Comparison of ENCODE assay signal across 18 mouse cellular contexts in the genomic region with DNA sequence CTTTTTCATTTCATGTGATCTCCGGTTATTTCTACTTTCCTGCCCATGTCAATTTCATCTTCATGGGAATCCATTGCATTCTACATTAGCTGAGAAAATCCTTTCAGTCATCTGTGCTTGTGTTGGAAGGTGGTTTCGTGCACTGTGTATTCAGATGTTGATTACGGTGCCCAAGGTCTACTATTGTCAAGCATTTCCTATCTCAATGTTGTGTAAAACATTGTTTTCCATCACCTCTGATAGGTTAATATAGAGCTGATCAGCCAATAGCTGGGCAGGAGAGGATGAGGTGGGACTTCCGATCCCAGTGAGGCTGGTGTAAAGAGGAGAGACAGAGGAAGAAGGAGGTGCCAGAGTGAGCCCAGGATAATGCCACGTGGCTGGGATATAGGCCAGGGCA. TPM values are rescaled to one million over a fixed set of nuclear protein-coding genes. Genes with fewer than 3 reads are reported as not detected.
DNase-seq lines count a peak whose midpoint lies in the region; TF ChIP-seq lines count a peak whose summit lies in the region.
"Had no signal": no experiment of that assay in that cellular context is flagged by ENCODE, and none has a peak within 500 bp of the region (broad histone marks: within the 10 kb centered on the region; RNA-seq: fewer than 3 reads in every experiment).

No protein-coding gene starts in this region.

- peaks cover 3 to 19% of the 10 kb centered on the region in 2 experiments; a peak in 3 of 4 replicates for H3K4me1 ChIP-seq in ES-E14 (ENCODE audit: control insufficient read depth in 2 of 2, insufficient read depth in 2 of 2, low read length in 2 of 2, poor library complexity in 1 of 2)
- H3K4me1 ChIP-seq in cerebellum, adult 2 months (ENCODE audit: control insufficient read depth, insufficient read depth, low read length) = no peaks in the 10 kb centered on the region
- H3K4me1 ChIP-seq: embryonic facial prominence, embryonic 13.5 days; embryonic facial prominence, embryonic 15.5 days; forebrain, embryonic 12.5 days had no signal

- no peaks in the 10 kb centered on the region for H3K27me3 ChIP-seq in cerebellum, adult 2 months (ENCODE audit: control insufficient read depth, insufficient read depth, low read length)
- H3K27me3 ChIP-seq: embryonic facial prominence, embryonic 13.5 days; embryonic facial prominence, embryonic 15.5 days; forebrain, embryonic 12.5 days had no signal

- DNase-seq in ES-E14 (ENCODE audit: low read depth, low spot score) (peak; percentile 40), R1 (ENCODE audit: low read depth, low spot score) (peak; percentile 93)
- DNase-seq in frontal cortex, postnatal 36 days (ENCODE audit: low spot score in 2 of 2) = no peak
- DNase-seq in adrenal gland, adult 8-10 months = no peak
- no peak for DNase-seq in cerebellum, adult 2 months
- DNase-seq: adrenal gland, postnatal 10 days; adrenal gland, postnatal 25 days; cerebellum, adult 11 months; cerebellum, adult 18-20 months; cerebellum, adult 9-10 months; cerebellum, postnatal 10 days; cerebellum, postnatal 36 days; embryo, embryonic 11 days had no signal

- no peak for TF ChIP-seq CTCF in cerebellum, adult 2 months (IDR thresholded peaks at IDR 0.05; ENCODE audit: borderline replicate concordance, insufficient read depth, low read depth, low read length)

- no peak overlapping the region for H3K27ac ChIP-seq in ES-E14 (ENCODE audit: insufficient read depth, low read depth, low read length, poor library complexity, severe bottlenecking)
- H3K27ac ChIP-seq in cerebellum, adult 2 months (ENCODE audit: insufficient read depth, low read length) = no peak overlapping the region
- H3K27ac ChIP-seq: embryonic facial prominence, embryonic 13.5 days; embryonic facial prominence, embryonic 15.5 days; forebrain, embryonic 10.5 days; forebrain, embryonic 12.5 days had no signal

- H3K9me3 ChIP-seq in ES-E14 (ENCODE audit: control insufficient read depth, insufficient read depth, low read depth, low read length) = no peaks in the 10 kb centered on the region
- H3K9me3 ChIP-seq: embryonic facial prominence, embryonic 13.5 days; embryonic facial prominence, embryonic 15.5 days; forebrain, embryonic 10.5 days; forebrain, embryonic 12.5 days had no signal

- no peaks in the 10 kb centered on the region for H3K36me3 ChIP-seq in ES-E14 (ENCODE audit: control insufficient read depth, insufficient read depth, low read length, poor library complexity, severe bottlenecking)
- H3K36me3 ChIP-seq: embryonic facial prominence, embryonic 13.5 days; embryonic facial prominence, embryonic 15.5 days; forebrain, embryonic 10.5 days; forebrain, embryonic 12.5 days had no signal

- H3K9ac ChIP-seq in ES-E14 (ENCODE audit: insufficient read depth, low read depth, low read length, poor library complexity, severe bottlenecking) = no peak overlapping the region
- H3K9ac ChIP-seq: embryonic facial prominence, embryonic 13.5 days; embryonic facial prominence, embryonic 15.5 days; forebrain, embryonic 12.5 days had no signal

- in situ Hi-C loops in ES-E14 (cut with MboI; ENCODE audit: low sequenced_read_pairs in 2 of 2, unreplicated experiment in 2 of 2) = no loop called here

- no peak overlapping the region for H3K4me3 ChIP-seq in ES-E14 (ENCODE audit: insufficient read depth in 1 of 2, low read depth in 1 of 2, low read length in 2 of 2, poor library complexity in 1 of 2, severe bottlenecking in 1 of 2)
- H3K4me3 ChIP-seq in cerebellum, adult 2 months (replicated peaks; ENCODE audit: insufficient read depth, low read depth, low read length) = no peak overlapping the region
- H3K4me3 ChIP-seq: embryonic facial prominence, embryonic 13.5 days; embryonic facial prominence, embryonic 15.5 days; erythroblast, embryonic 14.5 days; forebrain, embryonic 10.5 days; forebrain, embryonic 12.5 days had no signal

- no peak for TF ChIP-seq POLR2A in cerebellum, adult 2 months (IDR thresholded peaks at IDR 0.05; ENCODE audit: borderline replicate concordance, insufficient read depth, low read length)

- 67% methylated on average over 5 of the region's 5 CpGs for WGBS in cerebellum, adult 2 months

TF ChIP-seq in ES-E14, 5 proteins besides CTCF, POLR2A, EP300 and RAD21:
- no peak for TF ChIP-seq ZNF384 (IDR thresholded peaks at IDR 0.05; ENCODE audit: low read depth, low read length)
- TF ChIP-seq CHD2 (IDR thresholded peaks at IDR 0.05; ENCODE audit: low read depth, low read length) = 0 out of 2 replicates have a peak, but pooled peaks have one; percentile 54
TF ChIP-seq in ES-E14: peak in this region for 1.

RNA-seq across cellular contexts. Expression of a gene that starts 18.1 kb away (rescaled TPM):
- total RNA-seq in ES-E14 (2012; rRNA removed) = 68.0 and 68.2 TPM in 2 replicates
- total RNA-seq in adrenal gland, adult 8-10 months (2022) = 1 to 10 TPM; 2.0 to 3.5 (median 2.6) TPM
- 0.55 and 0.56 TPM in 2 replicates for polyA plus RNA-seq in cerebellum, adult 2 months (2012; rRNA removed)

RNA-seq across cellular contexts. Expression of a gene that starts 24.8 kb away (rescaled TPM):
- total RNA-seq in ES-E14 (2012; rRNA removed) = 6.9 TPM in 2 replicates
- total RNA-seq in adrenal gland, adult 8-10 months (2022) = 10 to 100 TPM; 39.0 to 70.9 (median 46.7) TPM
- polyA plus RNA-seq in cerebellum, adult 2 months (2012; rRNA removed) = 6.3 and 6.9 TPM in 2 replicates
- polyA plus RNA-seq: erythroblast, embryonic 14.5 days had no signal

Comparison
In these comparisons a context has a peak if more than half of its experiments do, and no peak if none do; other contexts are left out.
1. DNase-seq: peak in ES-E14 (single experiment) and R1 (single experiment); none in frontal cortex, postnatal 36 days (0 of 2), adrenal gland, adult 8-10 months (single experiment) and cerebellum, adult 2 months (0 of 2).
2. RNA of a gene that starts 18.1 kb away (total RNA-seq): 68.0 to 68.2 TPM in ES-E14; 2.0 to 3.5 TPM in adrenal gland, adult 8-10 months; every median in the first group is over 10 times any median in the second.